Mouse (Mus musculus): ENCODE data around the gene Mnd1. TPM values are rescaled to one million over a fixed set of nuclear protein-coding genes. Genes with fewer than 3 reads are reported as not detected.
A peak's percentile ranks its signal among the peaks of the same experiment; 100 is the strongest.

Mnd1 gene
- polyA plus RNA-seq, 1 experiment from 2014 or later, result 8.7 TPM

- Histone ChIP-seq H3K4me3 (replicated peaks) (peak within 1 kb of the TSS; percentile 91), H3K9me3 (replicated peaks) (no peaks in the 10 kb centered on the region), H3K4me1 (replicated peaks) (peaks cover 67% of the 10 kb centered on the region), H3K27me3 (no peaks in the 10 kb centered on the region), H3K27ac (peak within 1 kb of the TSS; percentile 97), H3K36me3 (peaks cover 5% of the 10 kb centered on the region; the same call in 1 of the 2 replicates), H3K4me2 (peak within 1 kb of the TSS; percentile 97), H3K9ac (peak within 1 kb of the TSS; percentile 97)
- ATAC-seq (ENCODE audit: low read depth), result peak; percentile 82
- under 1% methylated on average over 86 of the region's 100 CpGs for WGBS (ENCODE audit: insufficient replicate concordance)
- DNase-seq, result peak; percentile 75
Measured at GRCm38 (mm10) chr3:84039646-84040475, 115.7 kb downstream of the Mnd1 start, which contains the start of gene Tmem131l. TSS of gene Tmem131l (minus strand) at chr3:84040175.

GRCm38 (mm10) chr3:84038981-84039645 is 116.5 kb downstream of the Mnd1 start:
- H3K9ac ChIP-seq, result peak overlapping the region; percentile 97
- WGBS (ENCODE audit: insufficient replicate concordance), result under 1% methylated on average over 42 of the region's 42 CpGs
- peaks cover 75% of the 10 kb centered on the region for H3K4me1 ChIP-seq (replicated peaks)
- H3K27me3 ChIP-seq, result no peaks in the 10 kb centered on the region
- peaks cover 5% of the 10 kb centered on the region; the same call in 1 of the 2 replicates for H3K36me3 ChIP-seq
- peak; percentile 12 for ATAC-seq (ENCODE audit: low read depth)
- H3K27ac ChIP-seq, result peak overlapping the region; percentile 97
- peak; percentile 55 for DNase-seq
- H3K4me2 ChIP-seq, result peak overlapping the region; percentile 97
- H3K4me3 ChIP-seq (replicated peaks), result peak overlapping the region; percentile 91
- H3K9me3 ChIP-seq (replicated peaks), result no peaks in the 10 kb centered on the region

GRCm38 (mm10) chr3:84038126-84038525 is 117.5 kb downstream of the Mnd1 start:
- H3K4me2 ChIP-seq, result peak overlapping the region; percentile 97
- 38% methylated on average over 1 of the region's 1 CpGs for WGBS (ENCODE audit: insufficient replicate concordance)
- peaks cover 85% of the 10 kb centered on the region for H3K4me1 ChIP-seq (replicated peaks)
- DNase-seq, result no peak
- peaks cover 11% of the 10 kb centered on the region for H3K36me3 ChIP-seq
- H3K9me3 ChIP-seq (replicated peaks), result no peaks in the 10 kb centered on the region
- H3K9ac ChIP-seq, result peak overlapping the region; percentile 97
- H3K27ac ChIP-seq, result peak overlapping the region; percentile 97
- ATAC-seq (ENCODE audit: low read depth), result no peak
- H3K27me3 ChIP-seq, result no peaks in the 10 kb centered on the region
- H3K4me3 ChIP-seq (replicated peaks), result peak overlapping the region; percentile 91

Other genes starting within 250 kb of the Mnd1 start
- 23.0 and 23.7 TPM in 2 replicates for gene Tmem131l, start 115.6 kb downstream of the Mnd1 start, polyA plus RNA-seq (2015; fragmentation: Nextera tagmentation; extraction: Ambion mirVana)
- gene Gm6525, start 18.3 kb upstream of the Mnd1 start, polyA plus RNA-seq (2015; fragmentation: Nextera tagmentation; extraction: Ambion mirVana), result 0.17 TPM in 1 of 2 replicates, not detected in the other
- 3.9 and 4.8 TPM in 2 replicates for gene Trim2, start 151.1 kb upstream of the Mnd1 start, polyA plus RNA-seq (2015; fragmentation: Nextera tagmentation; extraction: Ambion mirVana)